ENCODE assay signal across 1 mouse cellular context in the genomic region with DNA sequence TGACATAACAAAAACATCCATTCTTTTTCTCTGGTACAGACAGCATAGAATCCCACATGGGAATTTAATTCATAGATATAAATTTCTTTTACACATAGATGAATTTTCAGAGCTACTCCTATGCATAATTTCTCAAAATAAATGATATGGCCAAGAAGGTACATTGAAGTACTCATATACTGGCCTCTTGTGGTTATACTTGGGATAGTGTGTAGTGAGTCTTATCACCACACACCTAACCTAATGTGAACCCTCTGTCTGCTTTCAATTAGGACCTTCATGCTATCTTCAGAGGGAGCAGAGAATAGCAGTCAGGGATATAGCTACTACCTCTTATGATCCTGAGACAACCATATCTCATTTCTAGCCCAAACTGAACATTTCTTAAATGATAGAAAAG.
A peak's percentile ranks its signal among the peaks of the same experiment; 100 is the strongest.
TF ChIP-seq lines count a peak whose summit lies in the region.

No protein-coding gene starts in this region.

TF ChIP-seq in MEL, 35 proteins besides CTCF, POLR2A, EP300 and RAD21:
- TF ChIP-seq SMC3 (IDR thresholded peaks at IDR 0.05; ENCODE audit: low read depth, low read length) (peak; percentile 71), POLR2AphosphoS2 (IDR thresholded peaks at IDR 0.05; ENCODE audit: low read length) (no peak), ZNF384 (IDR thresholded peaks at IDR 0.05; ENCODE audit: low read depth, low read length) (no peak), NELFE (IDR thresholded peaks at IDR 0.05; ENCODE audit: low read depth, low read length) (no peak), ZMIZ1 (IDR thresholded peaks at IDR 0.05; ENCODE audit: low read depth, low read length) (no peak), USF2 (IDR thresholded peaks at IDR 0.05; ENCODE audit: borderline replicate concordance in 1 of 2, insufficient read depth in 1 of 2, low read depth in 1 of 2, low read length in 2 of 2) (no peak), NRF1 (IDR thresholded peaks at IDR 0.05; ENCODE audit: insufficient read depth, low read depth, low read length, poor library complexity, severe bottlenecking) (no peak), ZKSCAN1 (IDR thresholded peaks at IDR 0.05; ENCODE audit: low read depth, low read length) (no peak), GATA1 (IDR thresholded peaks at IDR 0.05; ENCODE audit: low read depth, low read length) (peak; percentile 34; the same call in 1 of the 2 replicates), ZC3H11A (IDR thresholded peaks at IDR 0.05; ENCODE audit: low read depth, low read length) (peak; percentile 53), JUND (IDR thresholded peaks at IDR 0.05; ENCODE audit: low read depth, low read length) (no peak), HCFC1 (IDR thresholded peaks at IDR 0.05; ENCODE audit: low read depth, low read length) (no peak), CHD2 (IDR thresholded peaks at IDR 0.05; ENCODE audit: low read length) (no peak), ETS1 (IDR thresholded peaks at IDR 0.05; ENCODE audit: low read depth, low read length) (no peak)
